Mouse (Mus musculus): Measurements from ENCODE around the gene Rbfox1. TPM values are rescaled to one million over a fixed set of nuclear protein-coding genes. Genes with fewer than 3 reads are reported as not detected.

The Rbfox1 gene
- polyA plus RNA-seq, 1 experiment, result 0.22 TPM

- TF ChIP-seq CEBPB (IDR thresholded peaks at IDR 0.05; ENCODE audit: low read depth) (no peak), CTCF (IDR thresholded peaks at IDR 0.05; ENCODE audit: control insufficient read depth, insufficient read depth, insufficient read length) (no peak), MYOG (IDR thresholded peaks at IDR 0.05; ENCODE audit: control insufficient read depth, extremely low read depth, insufficient read length) (no peak), MYOD1 (IDR thresholded peaks at IDR 0.05; ENCODE audit: control insufficient read depth, insufficient read length, low read depth) (no peak), FOSL1 (IDR thresholded peaks at IDR 0.05; ENCODE audit: insufficient read depth, low read length, poor library complexity, severe bottlenecking) (no peak), USF1 (IDR thresholded peaks at IDR 0.05; ENCODE audit: low read depth) (no peak), MAX (IDR thresholded peaks at IDR 0.05) (no peak)
- Histone ChIP-seq H3K4me3 (ENCODE audit: insufficient read depth, poor library complexity, severe bottlenecking) (no peak overlapping the region), H3K79me3 (ENCODE audit: low read depth) (no peaks in the 10 kb centered on the region), H3ac (ENCODE audit: control insufficient read depth, insufficient read length, low read depth) (no peak overlapping the region), H3K27me3 (ENCODE audit: control insufficient read depth, insufficient read depth, insufficient read length) (no peaks in the 10 kb centered on the region), H3K79me2 (ENCODE audit: control insufficient read depth, insufficient read depth) (no peaks in the 10 kb centered on the region), H3K36me3 (ENCODE audit: control insufficient read depth, insufficient read depth) (no peaks in the 10 kb centered on the region)
Measured at GRCm38 (mm10) chr16:6733427-6733826, 848.3 kb downstream of the Rbfox1 start.

GRCm38 (mm10) chr16:6736566-6736965 is 851.4 kb downstream of the Rbfox1 start:
- no peaks in the 10 kb centered on the region for H3K27me3 ChIP-seq (ENCODE audit: control insufficient read depth, insufficient read depth, insufficient read length)
- no peaks in the 10 kb centered on the region for H3K79me3 ChIP-seq (ENCODE audit: low read depth)
- no peak overlapping the region for H3ac ChIP-seq (ENCODE audit: control insufficient read depth, insufficient read length, low read depth)
- H3K79me2 ChIP-seq (ENCODE audit: control insufficient read depth, insufficient read depth), result no peaks in the 10 kb centered on the region
- no peaks in the 10 kb centered on the region for H3K36me3 ChIP-seq (ENCODE audit: control insufficient read depth, insufficient read depth)
- H3K4me3 ChIP-seq (ENCODE audit: insufficient read depth, poor library complexity, severe bottlenecking), result no peak overlapping the region
- no peak for TF ChIP-seq CEBPB (IDR thresholded peaks at IDR 0.05; ENCODE audit: low read depth)
- no peak for TF ChIP-seq CTCF (IDR thresholded peaks at IDR 0.05; ENCODE audit: control insufficient read depth, insufficient read depth, insufficient read length)
- no peak for TF ChIP-seq USF1 (IDR thresholded peaks at IDR 0.05; ENCODE audit: low read depth)
- no peak for TF ChIP-seq FOSL1 (IDR thresholded peaks at IDR 0.05; ENCODE audit: insufficient read depth, low read length, poor library complexity, severe bottlenecking)
- TF ChIP-seq MYOG (IDR thresholded peaks at IDR 0.05; ENCODE audit: control insufficient read depth, extremely low read depth, insufficient read length), result no peak
- TF ChIP-seq MAX (IDR thresholded peaks at IDR 0.05), result no peak
- no peak for TF ChIP-seq MYOD1 (IDR thresholded peaks at IDR 0.05; ENCODE audit: control insufficient read depth, insufficient read length, low read depth)

GRCm38 (mm10) chr16:6736998-6737397 is 851.8 kb downstream of the Rbfox1 start:
- Histone ChIP-seq H3K79me3 (ENCODE audit: low read depth) (no peaks in the 10 kb centered on the region), H3K79me2 (ENCODE audit: control insufficient read depth, insufficient read depth) (no peaks in the 10 kb centered on the region), H3K4me3 (ENCODE audit: insufficient read depth, poor library complexity, severe bottlenecking) (no peak overlapping the region), H3K36me3 (ENCODE audit: control insufficient read depth, insufficient read depth) (no peaks in the 10 kb centered on the region), H3ac (ENCODE audit: control insufficient read depth, insufficient read length, low read depth) (no peak overlapping the region), H3K27me3 (ENCODE audit: control insufficient read depth, insufficient read depth, insufficient read length) (no peaks in the 10 kb centered on the region)
- TF ChIP-seq CEBPB (IDR thresholded peaks at IDR 0.05; ENCODE audit: low read depth) (no peak), MAX (IDR thresholded peaks at IDR 0.05) (no peak), MYOG (IDR thresholded peaks at IDR 0.05; ENCODE audit: control insufficient read depth, extremely low read depth, insufficient read length) (no peak), CTCF (IDR thresholded peaks at IDR 0.05; ENCODE audit: control insufficient read depth, insufficient read depth, insufficient read length) (no peak), USF1 (IDR thresholded peaks at IDR 0.05; ENCODE audit: low read depth) (no peak), FOSL1 (IDR thresholded peaks at IDR 0.05; ENCODE audit: insufficient read depth, low read length, poor library complexity, severe bottlenecking) (no peak), MYOD1 (IDR thresholded peaks at IDR 0.05; ENCODE audit: control insufficient read depth, insufficient read length, low read depth) (no peak)

- H3K4me3 ChIP-seq (ENCODE audit: insufficient read depth, poor library complexity, severe bottlenecking), result no peak overlapping the region
- H3K36me3 ChIP-seq (ENCODE audit: control insufficient read depth, insufficient read depth), result no peaks in the 10 kb centered on the region
- no peaks in the 10 kb centered on the region for H3K79me3 ChIP-seq (ENCODE audit: low read depth)
- no peak overlapping the region for H3ac ChIP-seq (ENCODE audit: control insufficient read depth, insufficient read length, low read depth)
- no peaks in the 10 kb centered on the region for H3K27me3 ChIP-seq (ENCODE audit: control insufficient read depth, insufficient read depth, insufficient read length)
- no peaks in the 10 kb centered on the region for H3K79me2 ChIP-seq (ENCODE audit: control insufficient read depth, insufficient read depth)
- no peak for TF ChIP-seq CEBPB (IDR thresholded peaks at IDR 0.05; ENCODE audit: low read depth)
- no peak for TF ChIP-seq CTCF (IDR thresholded peaks at IDR 0.05; ENCODE audit: control insufficient read depth, insufficient read depth, insufficient read length)
- no peak for TF ChIP-seq FOSL1 (IDR thresholded peaks at IDR 0.05; ENCODE audit: insufficient read depth, low read length, poor library complexity, severe bottlenecking)
- no peak for TF ChIP-seq MAX (IDR thresholded peaks at IDR 0.05)
- no peak for TF ChIP-seq MYOG (IDR thresholded peaks at IDR 0.05; ENCODE audit: control insufficient read depth, extremely low read depth, insufficient read length)
- TF ChIP-seq USF1 (IDR thresholded peaks at IDR 0.05; ENCODE audit: low read depth), result no peak
- TF ChIP-seq MYOD1 (IDR thresholded peaks at IDR 0.05; ENCODE audit: control insufficient read depth, insufficient read length, low read depth), result no peak
Measured at GRCm38 (mm10) chr16:6746116-6746515, 861.0 kb downstream of the Rbfox1 start.

GRCm38 (mm10) chr16:6750491-6750890 is 865.3 kb downstream of the Rbfox1 start:
- H3K79me2 ChIP-seq (ENCODE audit: control insufficient read depth, insufficient read depth), result no peaks in the 10 kb centered on the region
- H3K36me3 ChIP-seq (ENCODE audit: control insufficient read depth, insufficient read depth), result no peaks in the 10 kb centered on the region
- H3ac ChIP-seq (ENCODE audit: control insufficient read depth, insufficient read length, low read depth), result no peak overlapping the region
- H3K4me3 ChIP-seq (ENCODE audit: insufficient read depth, poor library complexity, severe bottlenecking), result no peak overlapping the region
- no peaks in the 10 kb centered on the region for H3K27me3 ChIP-seq (ENCODE audit: control insufficient read depth, insufficient read depth, insufficient read length)
- no peaks in the 10 kb centered on the region for H3K79me3 ChIP-seq (ENCODE audit: low read depth)
- TF ChIP-seq CTCF (IDR thresholded peaks at IDR 0.05; ENCODE audit: control insufficient read depth, insufficient read depth, insufficient read length) (no peak), CEBPB (IDR thresholded peaks at IDR 0.05; ENCODE audit: low read depth) (no peak), MYOG (IDR thresholded peaks at IDR 0.05; ENCODE audit: control insufficient read depth, extremely low read depth, insufficient read length) (no peak)

- Histone ChIP-seq H3K79me3 (ENCODE audit: low read depth) (no peaks in the 10 kb centered on the region), H3K27me3 (ENCODE audit: control insufficient read depth, insufficient read depth, insufficient read length) (no peaks in the 10 kb centered on the region), H3ac (ENCODE audit: control insufficient read depth, insufficient read length, low read depth) (no peak overlapping the region), H3K36me3 (ENCODE audit: control insufficient read depth, insufficient read depth) (no peaks in the 10 kb centered on the region), H3K4me3 (ENCODE audit: insufficient read depth, poor library complexity, severe bottlenecking) (no peak overlapping the region), H3K79me2 (ENCODE audit: control insufficient read depth, insufficient read depth) (no peaks in the 10 kb centered on the region)
- no peak for TF ChIP-seq MYOG (IDR thresholded peaks at IDR 0.05; ENCODE audit: control insufficient read depth, extremely low read depth, insufficient read length)
- no peak for TF ChIP-seq CEBPB (IDR thresholded peaks at IDR 0.05; ENCODE audit: low read depth)
- TF ChIP-seq USF1 (IDR thresholded peaks at IDR 0.05; ENCODE audit: low read depth), result no peak
- no peak for TF ChIP-seq MYOD1 (IDR thresholded peaks at IDR 0.05; ENCODE audit: control insufficient read depth, insufficient read length, low read depth)
Measured at GRCm38 (mm10) chr16:6754847-6755246, 869.7 kb downstream of the Rbfox1 start.

All from C2C12 (cell line).